Mouse (Mus musculus): ENCODE measurements around the gene Rbfox3. TPM values are rescaled to one million over a fixed set of nuclear protein-coding genes. Genes with fewer than 3 reads are reported as not detected.
A peak's percentile ranks its signal among the peaks of the same experiment; 100 is the strongest.
"Not testable (repeated sequence)": the region's sequence is repeated elsewhere in the genome, so short reads cannot be mapped to it uniquely, and the experiment has no call there.

Rbfox3 gene
- polyA plus RNA-seq, 1 experiment from 2014 or later, result 69.3 TPM

DNA sequence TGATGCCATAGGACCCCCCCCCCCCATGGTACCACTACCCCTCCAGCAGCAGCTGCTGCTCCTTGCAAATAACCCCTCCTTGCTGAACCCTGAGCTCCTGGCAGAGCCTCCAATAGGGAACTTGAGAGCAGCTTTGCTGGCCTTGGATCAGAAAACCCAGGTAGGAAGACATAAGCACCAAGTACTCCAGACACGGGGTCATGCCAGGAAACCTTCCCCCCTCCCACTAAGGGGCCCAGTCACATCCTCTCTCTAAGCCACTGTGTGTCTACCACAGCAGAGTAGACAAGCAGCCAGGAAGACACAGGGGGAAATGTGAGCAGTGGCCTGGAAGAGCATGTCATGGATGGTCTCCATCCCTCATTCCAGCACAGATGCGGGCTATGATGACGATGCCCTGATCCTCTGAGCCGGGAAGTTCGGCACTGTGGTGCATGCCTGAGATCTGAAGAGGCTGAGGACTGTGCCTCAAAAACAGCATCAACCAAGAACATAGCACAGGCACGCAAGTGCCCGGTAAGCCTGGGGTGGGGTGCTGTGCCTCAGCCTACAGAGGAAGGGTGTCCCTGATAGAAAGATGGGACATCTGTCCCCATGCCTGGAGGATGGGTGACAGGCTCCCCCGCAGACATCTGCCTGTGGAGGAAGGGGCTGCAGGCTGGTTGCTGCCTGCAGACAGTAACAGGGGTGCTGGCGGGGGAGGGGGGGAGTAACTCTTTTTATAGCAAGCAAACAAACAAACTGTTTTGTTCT is 119.1 kb downstream of the Rbfox3 start:
- Histone ChIP-seq H3K9me3 (ENCODE audit: control insufficient read depth, low read length) (no peaks in the 10 kb centered on the region; the same call in 1 of the 2 replicates), H3K4me2 (replicated peaks) (no peak overlapping the region), H3K27me3 (ENCODE audit: control insufficient read depth, insufficient read depth, low read length) (no peaks in the 10 kb centered on the region), H3K9ac (peak overlapping the region; percentile 52), H3K4me1 (replicated peaks; ENCODE audit: control insufficient read depth, insufficient read depth, low read length) (peaks cover 46% of the 10 kb centered on the region), H3K4me3 (replicated peaks; ENCODE audit: low read length) (no peak overlapping the region), H3K27ac (peak overlapping the region; percentile 96), H3K36me3 (replicated peaks; ENCODE audit: control insufficient read depth, insufficient read depth) (no peaks in the 10 kb centered on the region)
- DNase-seq (ENCODE audit: low spot score) (no peak), ATAC-seq (ENCODE audit: low FRiP score) (no peak)
- WGBS, result 58% methylated on average over 9 of the region's 9 CpGs

GRCm38 (mm10) chr11:118791391-118791790 is 120.0 kb downstream of the Rbfox3 start:
- Histone ChIP-seq H3K9me3 (ENCODE audit: control insufficient read depth, low read length) (no peaks in the 10 kb centered on the region; the same call in 1 of the 2 replicates), H3K9ac (no peak overlapping the region), H3K36me3 (replicated peaks; ENCODE audit: control insufficient read depth, insufficient read depth) (no peaks in the 10 kb centered on the region), H3K4me2 (replicated peaks) (no peak overlapping the region), H3K27me3 (ENCODE audit: control insufficient read depth, insufficient read depth, low read length) (no peaks in the 10 kb centered on the region), H3K4me1 (replicated peaks; ENCODE audit: control insufficient read depth, insufficient read depth, low read length) (peaks cover 46% of the 10 kb centered on the region), H3K4me3 (replicated peaks; ENCODE audit: low read length) (no peak overlapping the region), H3K27ac (peak overlapping the region; percentile 96)
- 60% methylated on average over 6 of the region's 6 CpGs for WGBS
- DNase-seq (ENCODE audit: low spot score) (no peak), ATAC-seq (ENCODE audit: low FRiP score) (no peak)

GRCm38 (mm10) chr11:118788091-118788490 is 123.3 kb downstream of the Rbfox3 start:
- no peak for ATAC-seq (ENCODE audit: low FRiP score)
- no peaks in the 10 kb centered on the region; the same call in 1 of the 2 replicates for H3K9me3 ChIP-seq (ENCODE audit: control insufficient read depth, low read length)
- H3K27ac ChIP-seq, result no peak overlapping the region
- peaks cover 25% of the 10 kb centered on the region for H3K4me1 ChIP-seq (replicated peaks; ENCODE audit: control insufficient read depth, insufficient read depth, low read length)
- no peaks in the 10 kb centered on the region for H3K36me3 ChIP-seq (replicated peaks; ENCODE audit: control insufficient read depth, insufficient read depth)
- no peaks in the 10 kb centered on the region for H3K27me3 ChIP-seq (ENCODE audit: control insufficient read depth, insufficient read depth, low read length)
- 93% methylated on average over 1 of the region's 1 CpGs for WGBS
- H3K9ac ChIP-seq, result no peak overlapping the region
- no peak overlapping the region for H3K4me2 ChIP-seq (replicated peaks)
- no peak for DNase-seq (ENCODE audit: low spot score)
- H3K4me3 ChIP-seq (replicated peaks; ENCODE audit: low read length), result no peak overlapping the region

DNA sequence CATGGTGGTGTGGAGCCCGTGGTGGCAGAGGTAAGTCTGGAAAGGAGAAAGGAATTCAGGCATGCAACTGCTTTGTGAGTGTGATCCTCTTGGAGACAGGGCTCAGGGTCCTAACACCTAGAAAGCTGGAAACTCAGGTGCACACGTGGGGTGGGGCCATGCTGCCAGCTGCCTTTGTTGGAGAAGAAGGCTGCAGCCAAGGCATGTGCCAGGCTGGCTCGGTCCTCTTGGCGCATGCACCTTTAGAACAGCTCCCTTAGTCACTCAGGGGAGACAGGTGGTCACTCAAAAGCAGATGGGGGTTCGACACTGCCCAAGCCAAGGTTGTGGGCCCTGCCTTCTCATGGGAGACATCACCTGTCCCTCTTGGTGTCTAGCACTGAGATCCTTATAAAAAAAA is 128.7 kb downstream of the Rbfox3 start:
- H3K36me3 ChIP-seq (replicated peaks; ENCODE audit: control insufficient read depth, insufficient read depth), result no peaks in the 10 kb centered on the region
- H3K4me2 ChIP-seq (replicated peaks), result no peak overlapping the region
- ATAC-seq (ENCODE audit: low FRiP score) (no peak), DNase-seq (ENCODE audit: low spot score) (no peak)
- no peak overlapping the region for H3K9ac ChIP-seq
- H3K27me3 ChIP-seq (ENCODE audit: control insufficient read depth, insufficient read depth, low read length), result no peaks in the 10 kb centered on the region
- H3K4me1 ChIP-seq (replicated peaks; ENCODE audit: control insufficient read depth, insufficient read depth, low read length), result peaks cover 19% of the 10 kb centered on the region
- H3K4me3 ChIP-seq (replicated peaks; ENCODE audit: low read length), result no peak overlapping the region
- 88% methylated on average over 5 of the region's 5 CpGs for WGBS
- H3K27ac ChIP-seq, result peak overlapping the region; percentile 69
- H3K9me3 ChIP-seq (ENCODE audit: control insufficient read depth, low read length), result no peaks in the 10 kb centered on the region

DNA sequence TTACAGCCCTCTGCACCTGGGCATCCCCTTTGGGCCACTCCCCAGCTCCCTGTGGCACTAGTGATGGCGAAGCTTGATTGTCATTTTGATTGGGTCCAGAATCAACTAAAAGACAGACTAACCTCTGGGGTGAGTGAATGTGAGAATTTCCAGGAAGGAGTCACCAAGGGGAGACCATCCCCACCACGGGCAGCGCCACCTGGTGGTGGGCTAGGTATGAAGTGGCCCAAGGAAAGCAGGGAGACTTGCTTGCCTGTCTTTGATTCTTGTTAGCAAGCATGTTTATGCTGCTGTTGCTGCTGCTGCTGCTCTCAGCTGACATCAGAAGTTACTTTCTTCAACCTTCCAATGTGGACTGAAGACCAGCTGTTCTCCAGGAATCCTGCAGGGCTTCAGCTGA is 135.6 kb downstream of the Rbfox3 start:
- H3K27ac ChIP-seq, result peak overlapping the region; percentile 70; the same call in 1 of the 2 replicates
- no peak overlapping the region for H3K4me2 ChIP-seq (replicated peaks)
- H3K4me1 ChIP-seq (replicated peaks; ENCODE audit: control insufficient read depth, insufficient read depth, low read length), result peaks cover 48% of the 10 kb centered on the region
- H3K9me3 ChIP-seq (ENCODE audit: control insufficient read depth, low read length), result no peaks in the 10 kb centered on the region
- H3K4me3 ChIP-seq (replicated peaks; ENCODE audit: low read length), result no peak overlapping the region
- H3K9ac ChIP-seq, result no peak overlapping the region
- WGBS, result 25% methylated on average over 3 of the region's 3 CpGs
- H3K27me3 ChIP-seq (ENCODE audit: control insufficient read depth, insufficient read depth, low read length), result no peaks in the 10 kb centered on the region
- ATAC-seq (ENCODE audit: low FRiP score) (no peak), DNase-seq (ENCODE audit: low spot score) (peak; percentile 51)
- H3K36me3 ChIP-seq (replicated peaks; ENCODE audit: control insufficient read depth, insufficient read depth), result no peaks in the 10 kb centered on the region

DNA sequence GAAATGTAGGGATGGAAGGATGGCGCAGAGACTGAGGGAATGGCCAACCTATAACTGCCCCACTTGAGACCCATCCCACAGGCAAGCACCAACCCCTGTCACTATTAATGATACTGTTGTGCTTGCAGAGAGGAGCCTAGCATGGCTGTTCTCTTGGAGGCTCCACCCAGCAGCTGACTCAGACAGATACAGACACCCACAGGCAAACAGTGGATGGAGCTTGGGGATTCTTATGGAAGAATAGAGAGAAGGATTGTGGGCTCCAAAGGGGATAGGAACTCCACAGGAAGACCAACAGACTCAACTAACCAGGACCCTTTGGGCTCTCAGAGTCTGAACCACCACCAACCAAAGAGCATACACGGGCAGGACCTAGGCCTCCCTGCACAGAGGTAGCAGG is 136.6 kb downstream of the Rbfox3 start:
- 88% methylated on average over 2 of the region's 2 CpGs for WGBS
- not testable (repeated sequence) for ATAC-seq (ENCODE audit: low FRiP score); H3K9me3 ChIP-seq (ENCODE audit: control insufficient read depth, low read length); H3K27me3 ChIP-seq (ENCODE audit: control insufficient read depth, insufficient read depth, low read length); DNase-seq (ENCODE audit: low spot score); H3K36me3 ChIP-seq (replicated peaks; ENCODE audit: control insufficient read depth, insufficient read depth); H3K27ac ChIP-seq; H3K4me3 ChIP-seq (replicated peaks; ENCODE audit: low read length); H3K9ac ChIP-seq; H3K4me2 ChIP-seq (replicated peaks)
- peaks cover 51% of the 10 kb centered on the region for H3K4me1 ChIP-seq (replicated peaks; ENCODE audit: control insufficient read depth, insufficient read depth, low read length)

DNA sequence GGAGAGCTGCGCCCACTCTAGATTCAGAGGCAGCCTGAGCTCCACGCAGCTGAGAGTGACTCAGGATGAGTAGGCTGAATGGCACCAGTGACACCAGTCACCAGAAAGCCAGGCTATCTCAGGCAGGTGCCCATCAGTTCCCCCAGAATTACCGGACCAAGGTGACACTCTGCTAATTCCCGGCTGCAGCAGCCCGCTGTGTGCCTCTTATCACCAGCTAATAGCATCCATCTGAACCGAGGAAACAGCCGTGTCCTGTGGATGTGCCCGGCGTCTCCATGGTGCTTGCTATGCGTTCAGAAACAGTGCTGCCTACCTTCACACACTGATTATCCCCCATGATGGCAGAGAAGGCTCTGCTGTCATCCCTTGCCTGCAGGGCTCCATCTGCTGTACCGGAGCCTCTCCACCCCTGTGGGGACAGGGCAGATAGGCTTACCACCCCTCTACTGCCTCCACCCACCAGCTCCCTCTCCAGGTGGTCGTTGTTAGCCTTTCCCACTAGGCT is 138.3 kb downstream of the Rbfox3 start:
- H3K4me1 ChIP-seq (replicated peaks; ENCODE audit: control insufficient read depth, insufficient read depth, low read length), result peaks cover 60% of the 10 kb centered on the region
- no peak for DNase-seq (ENCODE audit: low spot score)
- H3K4me3 ChIP-seq (replicated peaks; ENCODE audit: low read length), result no peak overlapping the region
- H3K27me3 ChIP-seq (ENCODE audit: control insufficient read depth, insufficient read depth, low read length), result no peaks in the 10 kb centered on the region
- H3K27ac ChIP-seq, result peak overlapping the region; percentile 83
- H3K9ac ChIP-seq, result no peak overlapping the region
- WGBS, result 40% methylated on average over 12 of the region's 12 CpGs
- no peaks in the 10 kb centered on the region for H3K9me3 ChIP-seq (ENCODE audit: control insufficient read depth, low read length)
- no peak overlapping the region for H3K4me2 ChIP-seq (replicated peaks)
- ATAC-seq (ENCODE audit: low FRiP score), result no peak
- H3K36me3 ChIP-seq (replicated peaks; ENCODE audit: control insufficient read depth, insufficient read depth), result no peaks in the 10 kb centered on the region

DNA sequence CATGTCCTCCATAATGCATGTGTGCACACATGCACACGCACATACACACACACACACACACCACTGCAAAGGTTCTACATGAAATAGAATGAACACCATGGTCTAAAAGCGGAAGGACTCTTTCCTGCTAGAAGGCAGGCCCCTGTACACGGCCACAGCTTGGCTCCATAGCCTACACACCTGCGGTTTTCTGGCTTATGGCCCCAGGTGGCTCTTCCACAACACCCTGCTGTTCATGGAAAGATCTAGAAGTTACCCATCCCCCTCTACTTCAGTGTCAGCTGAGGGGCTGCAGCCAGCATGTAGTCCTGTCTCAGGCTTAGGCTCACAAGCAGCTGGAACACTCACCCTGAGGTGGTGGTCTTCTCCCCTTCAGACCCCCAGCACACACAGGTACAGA is 140.0 kb downstream of the Rbfox3 start:
- WGBS, result 89% methylated on average over 4 of the region's 4 CpGs
- H3K27ac ChIP-seq, result peak overlapping the region; percentile 83

DNA sequence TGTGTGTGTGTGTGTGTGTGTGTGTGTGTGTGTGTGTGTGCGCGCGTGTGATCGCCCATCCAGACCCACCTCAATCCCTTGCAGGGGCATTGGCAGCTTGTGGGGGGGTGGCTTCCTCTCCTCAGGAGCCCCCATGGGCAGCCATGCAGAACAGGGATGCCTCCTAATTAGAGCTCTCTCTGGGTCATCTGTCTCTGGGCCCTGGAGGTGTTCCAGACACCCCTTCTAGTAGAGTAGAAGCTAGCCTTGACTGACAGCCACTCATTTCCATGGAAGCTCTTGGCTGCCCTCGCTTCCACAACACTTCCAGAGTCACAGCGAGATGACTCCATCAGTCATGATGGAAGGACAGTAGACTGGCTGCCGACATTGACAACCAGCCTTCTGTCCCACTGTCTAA is 140.6 kb downstream of the Rbfox3 start:
- Histone ChIP-seq H3K4me1 (replicated peaks; ENCODE audit: control insufficient read depth, insufficient read depth, low read length) (peaks cover 68% of the 10 kb centered on the region), H3K9me3 (ENCODE audit: control insufficient read depth, low read length) (no peaks in the 10 kb centered on the region), H3K27ac (peak overlapping the region; percentile 83), H3K27me3 (ENCODE audit: control insufficient read depth, insufficient read depth, low read length) (no peaks in the 10 kb centered on the region), H3K36me3 (replicated peaks; ENCODE audit: control insufficient read depth, insufficient read depth) (no peaks in the 10 kb centered on the region), H3K4me2 (replicated peaks) (no peak overlapping the region), H3K9ac (no peak overlapping the region), H3K4me3 (replicated peaks; ENCODE audit: low read length) (no peak overlapping the region)
- WGBS, result 75% methylated on average over 5 of the region's 7 CpGs
- ATAC-seq (ENCODE audit: low FRiP score) (no peak), DNase-seq (ENCODE audit: low spot score) (no peak)

More for the DNA sequence above, 140.0 kb downstream of the Rbfox3 start:
- DNase-seq (ENCODE audit: low spot score) (no peak), ATAC-seq (ENCODE audit: low FRiP score) (no peak)
- Histone ChIP-seq H3K4me2 (replicated peaks) (no peak overlapping the region), H3K9ac (no peak overlapping the region), H3K27me3 (ENCODE audit: control insufficient read depth, insufficient read depth, low read length) (no peaks in the 10 kb centered on the region), H3K36me3 (replicated peaks; ENCODE audit: control insufficient read depth, insufficient read depth) (no peaks in the 10 kb centered on the region), H3K9me3 (ENCODE audit: control insufficient read depth, low read length) (no peaks in the 10 kb centered on the region), H3K4me1 (replicated peaks; ENCODE audit: control insufficient read depth, insufficient read depth, low read length) (peaks cover 72% of the 10 kb centered on the region), H3K4me3 (replicated peaks; ENCODE audit: low read length) (no peak overlapping the region)

All from hindbrain, embryonic 14.5 days (tissue).